Mouse (Mus musculus) kidney, postnatal 4 days (tissue): Measurements from ENCODE around the gene Nfe2.
"Not testable (repeated sequence)": the region's sequence is repeated elsewhere in the genome, so short reads cannot be mapped to it uniquely, and the experiment has no call there.

Source experiments
- DNase-seq, 2 experiments: peaks; one replicate each; pipeline ENCODE4 v3.0.0; 2021; ENCODE audit warnings: mixed read lengths in 2 of 2

Nfe2 gene

DNA sequence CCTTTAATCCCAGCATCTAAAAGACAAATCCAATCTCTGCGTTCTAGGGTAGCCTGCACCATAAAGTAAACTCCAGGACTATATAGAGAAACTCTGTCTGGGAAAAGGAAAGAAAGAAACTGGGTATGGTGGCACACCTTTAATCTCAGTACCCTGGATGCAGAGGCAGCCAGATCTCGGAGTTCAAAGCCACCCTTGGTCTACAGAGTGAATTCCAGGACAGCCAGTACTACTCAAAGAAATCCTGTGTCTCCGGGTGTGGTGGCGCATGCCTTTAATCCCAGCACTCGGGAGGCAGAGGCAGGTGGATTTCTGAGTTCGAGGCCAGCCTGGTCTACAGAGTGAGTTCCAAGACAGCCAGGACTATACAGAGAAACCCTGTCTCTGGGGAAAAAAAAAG, 8.7 kb downstream of the Nfe2 start:
- not testable (repeated sequence) for DNase-seq

DNA sequence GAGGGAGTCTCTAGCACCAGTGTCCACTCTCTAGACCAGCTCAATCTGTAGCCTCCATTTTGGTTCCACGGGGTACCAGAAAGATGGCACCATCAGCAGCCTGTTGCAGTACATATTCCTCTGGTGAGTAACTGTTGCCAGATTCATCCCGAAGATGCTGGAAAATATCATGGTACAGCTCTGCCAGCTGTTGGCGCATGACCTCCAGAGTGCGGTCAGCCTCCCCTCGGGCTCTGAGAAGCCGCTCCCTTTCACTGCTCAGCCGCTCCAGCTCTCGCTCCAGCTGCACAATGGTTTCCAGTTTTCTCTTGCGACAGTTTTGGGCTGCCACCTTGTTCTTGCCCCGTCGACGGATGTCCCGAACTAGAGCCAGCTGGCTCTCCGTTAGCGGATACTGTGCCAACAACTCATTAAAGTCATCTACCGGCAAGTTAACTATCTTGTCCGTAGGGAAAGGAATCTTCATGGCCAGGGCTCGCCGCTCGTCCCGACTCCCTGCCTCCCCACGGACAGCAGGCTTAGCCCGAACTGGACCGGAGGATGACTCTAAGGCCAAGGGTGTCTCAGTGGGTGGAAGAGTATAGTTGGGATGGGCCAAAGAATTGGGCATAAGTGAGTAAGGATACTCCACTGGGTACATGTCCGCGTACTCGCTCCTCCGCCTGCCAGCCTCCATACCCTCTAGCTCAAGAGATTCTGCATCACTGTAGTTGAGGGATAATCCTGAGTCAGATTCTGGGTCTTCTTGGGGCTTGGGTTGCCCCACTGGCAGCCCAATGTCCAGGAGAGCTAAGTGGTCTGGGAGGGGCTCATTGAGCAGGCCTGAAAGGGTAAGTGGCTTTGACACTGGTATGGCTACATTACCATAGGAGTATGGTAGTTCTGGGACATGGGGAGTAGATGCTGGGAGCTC, 9.5 kb downstream of the Nfe2 start:
- DNase-seq: peak; percentile 24 to 40

DNA sequence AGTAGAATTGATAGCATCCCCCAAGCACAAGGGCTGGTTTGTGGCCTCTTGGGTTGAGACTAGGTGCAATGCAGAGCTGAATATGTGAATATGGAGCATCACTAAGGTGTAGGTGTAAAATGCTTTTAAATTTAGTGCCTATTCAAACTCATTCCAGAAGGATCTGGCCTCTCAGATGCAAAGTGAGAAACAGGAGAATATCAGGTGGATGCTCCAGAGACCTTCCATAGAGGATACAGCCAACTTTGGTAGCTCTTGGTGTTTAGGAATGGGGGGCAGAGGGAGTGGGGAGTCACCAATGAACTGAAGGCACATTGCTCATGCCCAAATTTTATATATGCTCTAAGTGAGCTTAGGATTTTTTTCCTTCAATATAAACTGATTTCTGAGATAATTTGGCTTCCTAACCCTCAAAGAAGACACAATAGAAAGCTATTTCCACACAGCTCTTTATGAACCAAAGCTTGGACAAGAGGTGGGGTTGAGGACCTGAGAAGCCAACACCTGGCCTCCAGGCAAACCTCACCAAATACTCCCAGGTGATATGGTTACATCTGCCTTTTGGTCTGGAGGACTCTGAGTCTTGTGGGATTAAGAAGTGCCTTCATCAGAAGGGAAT, 10.3 kb downstream of the Nfe2 start:
- DNase-seq: no peak

DNA sequence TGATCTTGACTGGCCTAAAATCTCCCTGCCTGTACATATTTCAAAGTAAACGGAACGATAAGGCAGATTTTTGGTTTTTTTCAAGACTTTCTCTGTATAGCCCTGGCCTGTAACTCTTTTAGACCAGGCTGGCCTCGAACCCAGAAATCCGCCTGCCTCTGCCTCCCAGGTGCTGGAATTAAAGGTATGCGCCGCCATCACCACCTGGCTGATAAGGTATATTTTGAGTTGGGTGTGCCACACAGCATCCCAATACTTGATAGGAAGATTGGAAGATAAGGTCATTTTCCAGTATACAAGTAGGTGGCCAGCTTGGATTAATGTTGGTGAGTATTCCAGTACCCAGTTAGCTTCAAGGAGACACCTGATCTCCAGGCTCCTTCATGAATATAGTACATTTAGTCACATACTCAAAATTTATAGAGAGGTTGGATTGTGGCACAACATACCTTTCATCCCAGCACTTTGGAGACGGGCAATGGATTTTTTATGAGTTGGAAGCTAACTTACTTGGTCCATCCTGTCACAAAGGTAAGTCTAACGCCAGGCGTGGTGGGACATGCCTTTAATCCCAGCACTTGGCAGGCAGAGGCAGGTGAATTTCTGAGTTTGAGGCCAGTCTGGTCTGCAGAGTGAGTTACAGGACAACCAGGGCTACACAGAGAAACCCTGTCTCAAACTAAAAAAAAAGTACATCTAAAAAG, 11.0 kb downstream of the Nfe2 start:
- no peak for DNase-seq

DNA sequence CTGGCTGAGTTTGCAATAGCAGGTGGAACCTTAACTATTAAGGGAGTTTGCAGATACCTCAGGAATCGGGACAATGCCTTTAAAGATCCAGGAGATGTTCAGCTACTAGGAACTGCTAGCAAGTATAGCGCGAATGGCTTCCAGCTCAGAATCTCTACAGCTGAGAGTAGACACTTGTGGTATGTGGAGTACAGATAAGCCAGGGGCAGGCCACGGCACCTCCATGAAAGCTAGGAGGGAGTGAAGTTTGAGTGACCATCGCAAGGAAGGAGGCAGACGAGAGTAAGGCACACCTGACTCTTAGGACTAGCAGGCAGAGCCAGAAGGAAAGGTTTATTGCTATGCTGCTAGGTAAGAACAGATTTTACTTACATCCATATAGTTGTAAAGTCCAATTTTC, 12.6 kb downstream of the Nfe2 start:
- no peak for DNase-seq

DNA sequence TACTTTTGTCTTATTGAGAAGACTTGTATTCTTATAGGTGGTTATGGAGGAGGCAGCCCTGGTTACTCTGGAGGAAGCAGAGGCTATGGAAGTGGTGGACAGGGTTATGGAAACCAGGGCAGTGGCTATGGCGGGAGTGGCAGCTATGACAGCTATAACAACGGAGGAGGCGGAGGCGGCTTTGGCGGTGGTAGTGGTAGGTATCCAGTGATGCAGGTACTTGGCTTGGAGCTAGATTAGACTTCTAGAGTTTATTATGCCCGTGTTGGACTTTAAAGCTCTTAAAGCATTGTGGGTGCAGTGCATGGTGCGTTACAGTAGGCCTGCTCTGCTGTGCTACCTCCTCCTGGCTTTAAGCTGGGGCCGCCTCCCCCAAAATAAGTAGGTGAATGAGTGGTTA, 15.3 kb downstream of the Nfe2 start:
- peak in 1 of 2 experiments; percentile 21 for DNase-seq

DNA sequence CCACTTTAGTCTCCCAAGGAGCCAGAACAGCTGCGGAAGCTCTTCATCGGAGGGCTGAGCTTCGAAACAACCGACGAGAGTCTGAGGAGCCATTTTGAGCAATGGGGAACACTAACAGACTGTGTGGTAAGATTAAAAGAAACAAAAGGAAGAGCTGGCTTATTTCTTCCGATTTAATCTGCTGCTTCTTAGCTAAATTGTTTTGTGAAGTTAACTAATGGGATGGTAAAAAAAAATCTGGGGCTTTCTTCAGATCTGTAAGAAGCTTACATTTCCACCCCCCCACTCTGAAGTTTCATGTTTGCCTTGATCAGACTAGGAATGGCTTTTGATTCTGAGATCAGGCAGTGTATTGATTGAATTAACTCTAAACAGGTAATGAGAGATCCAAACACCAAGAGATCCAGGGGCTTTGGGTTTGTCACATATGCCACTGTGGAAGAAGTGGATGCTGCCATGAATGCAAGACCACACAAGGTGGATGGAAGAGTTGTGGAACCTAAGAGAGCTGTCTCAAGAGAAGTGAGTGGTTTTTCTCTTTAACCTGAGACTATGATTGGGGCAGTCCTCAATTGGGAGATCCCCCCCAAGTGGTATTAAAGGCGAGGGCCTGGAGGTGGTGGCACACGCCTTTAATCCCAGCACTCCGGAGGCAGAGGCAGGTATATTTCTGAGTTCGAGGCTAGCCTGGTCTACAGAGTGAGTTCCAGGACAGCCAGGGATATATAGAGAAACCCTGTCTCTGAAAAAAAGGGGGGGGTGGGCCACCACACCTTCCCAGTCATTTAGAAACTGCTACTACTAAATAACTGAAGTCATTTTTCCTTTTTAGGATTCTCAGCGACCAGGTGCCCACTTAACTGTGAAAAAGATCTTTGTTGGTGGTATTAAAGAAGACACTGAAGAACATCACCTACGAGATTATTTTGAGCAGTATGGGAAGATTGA, 16.9 kb downstream of the Nfe2 start:
- not testable (repeated sequence) for DNase-seq

DNA sequence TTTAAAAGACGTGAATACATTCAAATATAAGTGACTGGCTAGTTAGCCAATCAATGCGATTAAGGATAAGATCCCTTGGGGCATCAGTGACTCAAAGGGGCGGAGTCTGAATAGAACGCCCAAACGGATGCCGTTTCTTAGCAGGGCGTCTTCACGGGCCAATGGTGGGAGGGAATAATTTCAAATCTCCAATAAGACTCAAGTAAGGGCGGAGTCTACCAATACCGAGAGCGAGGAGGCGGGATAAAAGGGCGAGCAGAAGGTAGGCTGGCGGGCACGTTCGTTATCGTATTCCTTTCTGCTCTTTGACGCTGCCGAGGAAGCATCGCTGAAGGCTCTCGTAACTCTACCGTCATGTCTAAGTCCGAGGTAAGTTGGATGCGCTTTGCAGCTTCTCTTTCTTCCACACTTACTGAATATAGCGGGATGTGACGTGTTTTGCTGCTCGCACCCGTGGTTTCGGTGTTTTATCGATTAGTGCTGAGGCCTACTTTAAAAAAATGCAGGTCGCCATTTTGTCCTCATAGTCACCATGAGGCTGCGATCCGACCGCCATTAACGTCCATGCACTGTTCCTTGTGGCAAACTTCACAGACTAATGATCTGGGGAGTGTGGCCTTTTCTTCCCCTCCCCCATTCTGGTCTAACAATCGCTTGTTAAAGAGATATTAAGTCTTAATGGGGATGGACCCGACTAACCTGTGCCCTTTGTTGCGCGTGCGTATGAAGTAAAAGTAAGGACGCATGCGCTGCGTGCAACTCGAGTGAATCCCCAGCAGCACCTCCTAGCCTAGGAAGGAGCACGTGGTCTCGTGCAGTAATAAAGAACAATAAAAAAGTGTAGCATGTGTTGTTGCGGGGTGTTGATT, 17.8 kb downstream of the Nfe2 start, which contains the start of gene Hnrnpa1:
TSS of gene Hnrnpa1 (plus strand) at position 273 of the 869 bp plus-strand sequence.
- DNase-seq: peak; percentile 89 to 95

DNA sequence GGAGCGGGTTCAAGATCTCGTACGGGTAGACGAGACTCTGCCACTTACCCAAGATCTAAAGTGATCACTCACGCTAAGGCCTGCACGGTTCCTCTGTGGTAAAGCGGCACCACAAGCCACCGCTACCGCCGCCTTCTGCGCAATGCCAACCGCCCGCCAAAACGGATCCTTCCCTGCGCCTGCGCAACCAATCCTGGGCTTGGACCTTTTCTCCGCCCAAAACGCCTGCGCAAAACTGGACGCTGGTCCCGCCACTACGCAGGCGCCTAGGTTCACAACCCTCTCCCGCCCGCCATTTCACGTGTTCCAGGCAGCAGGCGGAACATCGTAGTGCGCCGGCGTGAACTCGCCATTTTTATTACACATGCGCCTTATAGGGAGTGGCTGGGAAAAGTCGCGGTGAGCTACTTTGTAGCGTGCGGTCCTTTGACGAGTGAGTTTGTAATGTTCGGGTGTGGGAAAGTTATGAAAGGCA, 18.5 kb downstream of the Nfe2 start, which contains the start of gene Cbx5:
TSS of gene Cbx5 (minus strand) at position 132 of the 475 bp plus-strand sequence.
- peak; percentile 97 to 99 for DNase-seq

DNA sequence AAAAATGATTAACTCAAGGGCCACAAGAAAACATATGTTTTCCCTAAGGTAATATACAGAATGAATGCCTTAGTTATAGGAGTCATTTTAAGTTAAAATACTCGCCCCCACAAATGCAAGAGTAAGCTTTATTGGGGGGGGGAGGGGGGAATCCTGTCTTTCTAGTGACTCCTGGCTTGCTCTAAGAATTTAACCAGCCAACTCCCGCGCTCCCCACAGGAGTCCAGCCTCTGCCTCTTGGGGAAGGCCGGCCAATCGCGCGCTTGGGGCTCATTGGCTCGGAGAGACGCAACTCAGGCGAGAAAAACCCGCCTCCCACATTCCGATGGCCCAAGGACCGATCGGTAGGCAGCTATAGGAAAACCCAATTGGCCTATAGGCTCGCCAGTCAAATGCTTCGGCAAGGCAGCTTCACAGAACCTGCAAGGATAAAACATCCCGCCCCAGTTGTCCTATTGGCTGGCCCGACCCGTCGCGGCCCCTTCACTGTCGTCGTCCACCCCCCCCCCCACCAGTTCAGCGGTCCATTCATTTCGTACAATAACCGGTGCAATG, 19.0 kb downstream of the Nfe2 start:
- DNase-seq: peak; percentile 95 to 98

DNA sequence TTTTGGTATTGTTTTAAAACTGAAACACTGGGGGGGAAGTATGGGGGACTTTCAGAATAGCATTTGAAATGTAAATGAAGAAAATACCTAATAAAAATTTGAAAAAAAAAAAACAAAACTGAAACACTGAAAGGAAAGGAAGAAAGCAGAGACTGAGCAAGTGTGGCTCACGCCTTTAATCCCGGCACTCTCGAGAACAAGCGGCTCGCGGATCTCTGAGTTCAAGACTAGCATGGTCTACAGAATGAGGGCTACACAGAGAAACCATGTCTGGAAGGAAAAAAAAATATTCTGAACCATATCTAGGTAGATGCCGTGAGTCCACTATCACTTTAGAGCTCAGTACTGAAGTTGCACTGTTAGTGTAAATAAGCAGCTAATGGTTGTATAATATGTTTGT, 20.9 kb downstream of the Nfe2 start:
- no peak for DNase-seq

DNA sequence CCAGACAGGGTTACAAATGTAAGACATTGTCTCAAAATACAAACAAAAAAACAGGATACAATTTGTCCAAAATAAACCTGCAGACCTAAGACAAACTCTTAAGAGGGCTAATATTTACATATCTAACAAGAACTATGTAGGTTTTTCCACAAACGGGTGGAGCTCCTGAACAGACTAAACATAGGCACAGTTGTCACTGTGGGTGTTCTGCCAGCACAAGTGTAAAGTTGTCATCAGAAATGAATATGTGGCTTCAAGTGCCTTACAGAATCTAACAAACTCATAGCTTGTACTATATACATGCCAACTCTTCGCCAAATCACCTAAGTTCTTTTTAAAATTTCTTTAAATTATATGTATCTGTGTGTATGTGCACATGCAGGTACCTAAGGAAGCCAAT, 25.1 kb downstream of the Nfe2 start:
- DNase-seq: no peak

DNA sequence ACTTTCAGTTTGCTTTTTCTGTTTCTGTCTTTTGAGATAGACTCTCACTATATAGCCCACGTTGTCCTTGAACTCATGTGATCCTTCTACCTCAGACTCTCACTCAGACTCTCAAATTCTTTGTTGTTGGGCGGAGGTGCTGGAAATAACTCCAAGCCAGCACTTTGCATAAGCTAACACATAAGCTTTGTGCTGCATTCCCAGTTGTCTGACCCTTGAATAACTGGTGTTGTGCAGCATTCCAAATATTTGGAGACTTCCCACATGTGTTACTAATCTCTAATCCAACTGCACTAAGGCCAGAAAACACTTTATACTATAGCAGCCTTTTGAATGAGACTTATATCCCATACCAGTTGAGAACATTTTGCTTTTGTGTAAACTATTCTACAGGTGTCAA, 29.3 kb downstream of the Nfe2 start:
- DNase-seq: no peak

DNA sequence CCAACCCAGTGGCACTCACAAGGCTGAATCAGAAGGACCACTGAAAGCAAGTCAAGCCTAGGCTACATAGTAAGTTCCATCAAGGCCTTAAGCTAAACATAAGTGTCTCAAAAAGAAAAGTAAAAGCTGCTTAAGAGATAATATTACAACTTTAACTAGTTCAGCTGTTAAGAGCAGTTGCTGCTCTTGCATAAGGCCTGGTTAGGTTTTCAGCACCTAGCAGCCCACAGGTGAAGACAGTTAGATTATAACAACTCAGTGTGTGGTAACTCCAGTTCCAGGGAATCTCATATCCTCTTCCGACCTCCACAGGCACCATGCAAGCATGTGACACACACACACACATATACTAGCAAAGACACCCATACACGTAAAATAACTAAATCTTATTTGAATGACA, 30.6 kb downstream of the Nfe2 start:
- DNase-seq: no peak

DNA sequence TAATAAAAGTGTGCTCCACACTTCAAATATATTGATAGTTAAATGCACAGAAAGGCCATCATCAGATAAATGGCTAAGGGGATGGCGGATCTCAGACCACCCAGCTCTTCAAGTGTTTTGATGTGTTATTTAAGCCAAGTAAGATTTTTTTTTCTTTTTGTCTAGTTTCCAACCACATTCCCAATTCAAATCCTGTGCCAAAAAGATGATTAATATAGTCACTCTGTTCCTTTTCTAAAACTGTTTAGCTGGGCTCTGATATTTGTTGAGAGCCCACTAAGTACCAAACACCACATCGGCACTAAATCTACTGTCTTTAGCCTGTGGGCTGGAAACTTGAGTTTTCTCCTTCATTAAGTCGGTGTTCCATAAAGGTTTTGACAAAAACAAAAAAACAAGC, 31.2 kb downstream of the Nfe2 start:
- no peak for DNase-seq

DNA sequence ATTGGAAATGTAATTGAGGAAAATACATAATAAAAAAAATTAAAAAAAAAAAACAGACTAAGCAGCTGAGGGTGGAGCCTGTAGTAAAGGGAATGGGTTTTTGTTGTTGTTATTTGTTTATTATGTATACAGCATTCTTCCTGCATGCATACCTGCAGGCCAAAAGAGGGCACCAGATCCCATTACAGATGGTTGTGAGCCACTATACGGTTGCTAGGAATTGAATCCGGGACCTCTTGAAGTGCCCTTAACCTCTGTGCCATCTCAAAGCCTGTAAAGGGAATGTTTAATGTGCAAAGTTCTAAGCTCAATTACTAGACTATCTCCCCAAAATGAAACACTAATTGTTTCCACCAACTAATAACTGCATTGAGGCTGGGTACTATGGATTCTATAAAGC, 34.0 kb downstream of the Nfe2 start:
- DNase-seq: no peak

DNA sequence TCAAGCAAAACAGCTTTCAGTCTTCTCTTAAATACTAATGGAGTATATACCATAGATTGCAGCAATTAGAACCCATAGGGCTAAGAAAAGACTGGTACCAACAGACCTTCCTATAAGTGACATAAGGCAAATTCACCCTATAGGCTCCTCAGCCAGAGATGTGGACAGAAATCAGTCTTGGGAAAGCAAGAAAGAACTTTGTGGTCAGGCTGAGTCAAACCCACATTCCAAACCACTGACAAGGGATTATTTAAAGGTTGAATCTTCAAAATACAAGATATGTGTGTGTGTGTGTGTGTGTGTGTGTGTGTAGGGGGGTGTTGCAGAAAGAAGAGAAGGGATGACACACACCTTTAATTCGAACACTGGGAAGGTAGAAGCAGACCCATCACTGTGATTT, 36.8 kb downstream of the Nfe2 start:
- DNase-seq: no peak

DNA sequence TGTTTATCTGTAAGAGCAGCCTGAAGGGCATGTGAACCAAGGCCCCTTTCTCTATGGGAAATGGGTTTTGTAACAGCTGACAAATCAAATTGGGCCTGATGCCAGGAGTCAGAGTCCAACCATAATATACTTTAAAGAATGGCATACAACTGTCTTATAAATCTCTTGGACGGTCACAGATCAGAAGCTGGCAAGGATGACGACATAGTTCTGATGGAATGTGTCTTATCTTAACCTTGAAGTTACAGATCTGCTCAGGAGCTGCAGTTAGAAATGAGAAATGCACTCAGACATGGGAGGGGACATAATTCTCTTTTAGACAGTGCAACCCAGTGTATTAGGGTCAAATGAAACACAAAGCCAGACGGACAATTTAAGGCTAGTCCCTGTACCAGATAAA, 37.4 kb downstream of the Nfe2 start:
- DNase-seq: peak in 1 of 2 experiments; percentile 36

DNA sequence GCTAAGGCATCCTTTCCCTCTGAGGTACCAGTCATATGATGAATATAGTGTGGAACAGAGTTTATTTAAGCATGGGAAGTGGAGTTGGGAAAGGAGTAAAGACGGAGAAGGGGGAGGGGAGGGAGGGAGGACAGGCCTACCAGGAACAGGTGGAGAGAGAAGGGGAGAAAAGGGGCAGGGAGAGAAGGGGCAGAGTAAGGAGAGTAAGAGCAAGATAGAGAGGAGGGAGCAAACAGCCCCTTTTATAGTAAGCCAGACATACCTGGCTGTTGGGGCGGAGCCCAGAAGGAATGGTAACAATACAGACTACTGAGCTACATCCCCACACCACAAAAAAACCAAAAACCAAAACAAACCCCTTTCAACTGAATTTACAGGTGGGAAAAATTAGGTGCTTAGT, 42.2 kb downstream of the Nfe2 start:
- DNase-seq: no peak

DNA sequence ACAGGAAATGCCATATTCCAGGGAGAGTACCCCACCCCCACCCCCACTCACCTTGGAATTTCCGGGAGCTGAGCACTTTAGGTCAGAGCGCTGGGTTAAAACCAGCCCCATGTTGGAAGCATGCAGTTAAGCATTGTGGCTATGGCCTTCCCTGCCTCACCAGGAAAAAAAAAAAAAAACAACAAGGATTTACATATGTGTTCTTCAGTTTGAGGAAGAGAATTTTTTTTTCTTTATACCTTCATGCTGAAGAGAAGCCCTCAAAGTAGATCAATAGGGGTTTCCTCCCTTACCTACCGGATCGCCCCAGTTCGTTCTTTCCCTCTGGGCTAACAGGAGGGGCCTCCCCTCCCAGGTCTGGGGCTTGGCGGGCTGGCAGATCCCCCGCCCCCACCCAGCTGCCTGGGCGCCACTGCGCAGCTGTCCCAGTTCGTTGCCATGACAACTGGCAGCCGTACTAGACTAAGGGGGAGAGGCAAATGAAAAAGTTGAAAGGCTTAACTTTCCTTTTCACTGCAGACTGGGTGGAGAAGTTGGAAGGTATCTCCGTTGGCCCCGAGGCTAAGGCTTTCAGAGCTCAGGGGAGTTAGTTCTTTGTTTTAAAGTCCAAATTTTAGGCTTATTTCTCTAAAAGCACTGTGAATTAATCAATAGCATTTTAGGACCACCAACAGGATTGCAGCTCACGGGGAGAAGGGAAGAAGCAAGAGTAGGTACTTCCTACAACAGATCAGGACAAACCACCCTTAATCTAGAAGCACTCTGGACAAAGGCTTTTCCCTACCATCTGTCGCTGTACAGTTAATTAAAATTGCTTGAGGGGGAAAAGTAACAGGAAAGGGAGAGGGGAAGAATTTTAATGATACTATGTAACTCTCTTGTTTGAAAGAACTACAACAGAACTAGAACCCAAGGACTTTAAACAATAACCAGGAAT, 43.0 kb downstream of the Nfe2 start:
- peak; percentile 92 to 95 for DNase-seq
